Mouse (Mus musculus) forebrain, embryonic 12.5 days (tissue): ENCODE measurements around the gene Arl6ip1. TPM values are rescaled to one million over a fixed set of nuclear protein-coding genes. Genes with fewer than 3 reads are reported as not detected.
"Not testable (repeated sequence)": the region's sequence is repeated elsewhere in the genome, so short reads cannot be mapped to it uniquely, and the experiment has no call there.

Source experiments
- ATAC-seq: fragments of 200-750 bp; cut with Nextera tagmentation; 2 replicates; pipeline ENCODE4 v1.8.0; 2017; ENCODE audit warnings: moderate TSS enrichment; ENCODE audit not compliant: low FRiP score
- H3K27ac ChIP-seq: fragments of 300-500 bp; sonication (generic); 2 replicates; pipeline ENCODE4 v1.5.1; 2016; ENCODE audit warnings: mild to moderate bottlenecking
- H3K27me3 ChIP-seq: fragments of 300-500 bp; sonication (generic); 2 replicates; pipeline ENCODE4 v1.6.1; 2016; ENCODE audit warnings: mild to moderate bottlenecking
- H3K36me3 ChIP-seq: fragments of 300-500 bp; sonication (generic); replicated peaks from 2 replicates; pipeline ENCODE4 v1.6.1; 2016; ENCODE audit warnings: mild to moderate bottlenecking
- H3K4me1 ChIP-seq: fragments of 300-500 bp; sonication (generic); 2 replicates; pipeline ENCODE4 v1.6.1; 2016
- H3K4me2 ChIP-seq: fragments of 300-500 bp; sonication (generic); 2 replicates; pipeline ENCODE4 v1.6.1; 2016; ENCODE audit warnings: mild to moderate bottlenecking, moderate library complexity
- H3K4me3 ChIP-seq: fragments of 300-500 bp; sonication (generic); replicated peaks from 2 replicates; pipeline ENCODE4 v1.5.1; 2016; ENCODE audit warnings: mild to moderate bottlenecking
- H3K9ac ChIP-seq: fragments of 300-500 bp; sonication (generic); 2 replicates; pipeline ENCODE4 v1.6.1; 2016; ENCODE audit warnings: mild to moderate bottlenecking
- H3K9me3 ChIP-seq: fragments of 300-500 bp; sonication (generic); 2 replicates; pipeline ENCODE4 v1.6.1; 2016
- WGBS: fragments of 180-500 bp; shearing (Covaris S2); methylation state at CpG from one replicate; pipeline ENCODE4 v1.1.7; 2016; 5-methylcytosine and 5-hydroxymethylcytosine counted together
- polyA plus RNA-seq: library from polyadenylated mRNA; unstranded; fragments of >200 nt; fragmentation: Nextera tagmentation; extraction: Ambion mirVana; gene quantifications from 2 replicates; pipeline ENCODE4 v1.2.1, GENCODE M21; 2016

The Arl6ip1 gene
- 624 and 683 TPM in 2 replicates for polyA plus RNA-seq

DNA sequence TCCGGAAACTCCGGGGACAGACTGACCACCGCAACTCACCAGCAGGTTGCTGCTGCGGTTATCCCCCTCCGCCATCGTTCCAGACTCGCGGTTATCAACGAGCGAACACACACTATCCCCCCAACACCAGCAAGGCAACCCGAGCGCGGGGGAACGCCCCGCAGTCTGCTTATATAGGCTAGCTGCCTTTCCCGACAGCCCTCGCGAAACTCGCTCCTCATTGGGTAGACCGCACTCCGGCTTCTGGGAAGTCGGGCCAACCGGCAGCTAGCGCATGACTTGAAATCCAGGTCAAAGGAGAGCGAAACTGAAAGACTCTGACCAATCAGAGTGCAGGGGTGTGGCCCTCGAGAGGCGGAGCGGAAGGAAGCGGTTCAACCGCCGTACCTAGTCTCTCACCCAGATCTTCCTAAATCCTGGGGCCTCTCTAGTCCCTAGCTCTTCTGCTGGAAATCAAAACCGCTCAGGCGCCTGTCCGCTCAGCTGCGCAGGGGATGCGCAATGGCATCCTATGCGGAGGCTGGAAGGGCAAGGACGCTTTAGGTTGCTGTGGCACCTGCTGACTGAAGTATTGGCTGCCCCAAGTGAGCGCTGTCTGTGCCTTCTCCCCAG lies at the start of gene Arl6ip1:
Arl6ip1 (minus strand) TSS at position 233 of the 612 bp plus-strand sequence.
- peak within 1 kb of the TSS; percentile 75 for H3K4me3 ChIP-seq
- no peaks in the 10 kb centered on the region for H3K9me3 ChIP-seq
- peak; percentile 99 for ATAC-seq
- peak within 1 kb of the TSS; percentile 91 for H3K27ac ChIP-seq
- peaks cover 26% of the 10 kb centered on the region for H3K4me1 ChIP-seq
- H3K27me3 ChIP-seq: no peaks in the 10 kb centered on the region
- H3K36me3 ChIP-seq: peaks cover 19% of the 10 kb centered on the region
- H3K9ac ChIP-seq: peak within 1 kb of the TSS; percentile 85
- WGBS: under 1% methylated on average over 39 of the region's 39 CpGs
- peak within 1 kb of the TSS; percentile 69 for H3K4me2 ChIP-seq

DNA sequence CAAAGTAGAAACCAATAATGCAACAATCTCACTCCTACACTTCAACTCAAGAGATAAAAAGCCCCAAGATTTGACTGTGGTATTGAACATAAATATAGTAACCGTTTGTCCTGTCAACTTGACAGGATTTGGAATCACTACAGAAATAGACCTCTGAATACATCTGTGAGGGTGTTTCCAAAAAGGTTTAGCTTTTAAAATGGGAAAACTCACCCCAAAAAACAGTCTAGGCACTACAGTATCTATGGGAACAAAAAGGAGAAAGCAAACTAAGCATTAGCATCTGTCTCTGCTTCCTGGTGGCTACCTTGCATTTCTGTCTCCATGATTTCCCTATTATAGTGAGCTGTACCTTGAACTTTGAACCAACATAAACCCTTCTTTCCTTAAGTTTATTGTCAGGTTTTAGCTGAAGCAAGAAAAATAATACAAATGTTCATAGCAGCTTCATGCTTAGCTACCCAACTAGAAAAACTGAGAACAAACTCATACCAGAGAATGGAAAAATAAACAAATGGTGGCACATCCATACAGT lies 46.4 kb upstream of the Arl6ip1 start:
- no peaks in the 10 kb centered on the region for H3K27me3 ChIP-seq
- H3K4me3 ChIP-seq: no peak overlapping the region
- no peak overlapping the region for H3K9ac ChIP-seq
- H3K36me3 ChIP-seq: peaks cover 49% of the 10 kb centered on the region
- no peak overlapping the region for H3K27ac ChIP-seq
- no peaks in the 10 kb centered on the region for H3K9me3 ChIP-seq
- no peak for ATAC-seq
- WGBS: 93% methylated on average over 1 of the region's 1 CpGs
- no peak overlapping the region for H3K4me2 ChIP-seq
- H3K4me1 ChIP-seq: no peaks in the 10 kb centered on the region

DNA sequence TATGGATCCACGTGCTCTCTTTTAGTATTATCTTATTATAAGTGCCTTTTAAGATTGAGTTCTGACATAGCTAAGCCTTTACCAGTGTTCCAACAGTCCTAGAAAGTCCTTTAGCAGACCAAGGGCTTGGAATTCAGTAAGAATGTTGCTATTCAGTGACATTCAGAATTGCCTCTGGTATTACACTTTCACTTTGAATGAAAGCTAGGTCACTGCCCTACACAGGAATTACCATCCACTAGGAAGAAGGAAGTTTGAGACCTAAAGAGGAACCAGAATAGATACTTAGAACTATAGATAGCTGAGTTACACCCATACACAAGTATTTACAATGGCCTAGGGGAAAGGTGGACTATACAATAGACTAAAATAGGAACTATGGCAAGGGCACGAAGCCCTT lies 40.7 kb upstream of the Arl6ip1 start:
- peaks cover 63% of the 10 kb centered on the region for H3K36me3 ChIP-seq
- H3K27ac ChIP-seq, H3K4me2 ChIP-seq, H3K4me3 ChIP-seq, H3K9ac ChIP-seq, H3K9me3 ChIP-seq, H3K27me3 ChIP-seq, ATAC-seq, H3K4me1 ChIP-seq: not testable (repeated sequence)
- 89% methylated on average over 2 of the region's 2 CpGs for WGBS

DNA sequence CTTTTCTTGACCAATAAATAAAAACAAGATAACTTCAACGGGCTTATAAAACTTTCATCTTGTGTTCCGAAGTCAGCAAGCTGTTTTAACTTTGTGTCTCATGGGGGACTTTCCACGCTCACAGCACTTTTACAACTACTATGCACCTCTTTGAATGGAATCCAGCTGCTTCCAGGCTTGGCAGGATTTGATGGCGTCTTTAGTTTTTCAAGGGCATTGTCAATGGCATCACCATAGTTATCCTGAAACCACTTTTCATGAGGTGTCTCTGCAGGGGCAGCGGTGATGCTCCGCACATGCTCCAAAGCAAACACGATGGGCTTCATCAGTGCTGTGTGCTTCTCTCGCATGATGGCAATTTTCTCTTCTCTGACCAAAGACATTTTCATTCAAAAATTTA lies 33.5 kb upstream of the Arl6ip1 start:
- 97% methylated on average over 8 of the region's 8 CpGs for WGBS
- Histone ChIP-seq H3K4me2 (no peak overlapping the region), H3K9me3 (no peaks in the 10 kb centered on the region), H3K27ac (no peak overlapping the region), H3K27me3 (no peaks in the 10 kb centered on the region), H3K4me1 (no peaks in the 10 kb centered on the region), H3K36me3 (peaks cover 47% of the 10 kb centered on the region), H3K9ac (no peak overlapping the region), H3K4me3 (no peak overlapping the region)
- ATAC-seq: no peak

DNA sequence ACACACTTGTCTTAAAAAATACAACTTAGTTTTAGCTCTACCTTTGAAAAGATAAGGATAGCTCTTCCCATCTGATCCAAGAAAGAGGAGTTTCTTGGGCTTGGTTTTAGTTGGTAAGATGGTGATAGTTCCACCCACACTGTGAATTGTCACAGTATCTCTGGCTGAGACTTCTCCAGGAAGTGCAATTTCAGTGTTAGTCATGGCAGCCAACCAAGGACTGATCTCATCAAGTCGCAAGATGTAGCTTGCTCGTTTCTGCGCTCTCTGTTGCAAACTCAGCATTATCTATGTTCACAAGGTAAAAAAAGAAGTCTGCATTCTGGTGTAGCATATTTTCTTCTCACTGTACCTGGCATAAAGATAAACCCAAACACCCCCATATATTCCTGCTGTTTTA lies 30.7 kb upstream of the Arl6ip1 start:
- Histone ChIP-seq H3K9ac (no peak overlapping the region), H3K4me2 (no peak overlapping the region), H3K9me3 (no peaks in the 10 kb centered on the region), H3K27ac (no peak overlapping the region), H3K4me3 (no peak overlapping the region), H3K36me3 (peaks cover 50% of the 10 kb centered on the region), H3K4me1 (no peaks in the 10 kb centered on the region), H3K27me3 (no peaks in the 10 kb centered on the region)
- 96% methylated on average over 3 of the region's 3 CpGs for WGBS
- no peak for ATAC-seq

GRCm38 (mm10) chr7:118156461-118156860 lies 27.0 kb upstream of the Arl6ip1 start:
- H3K9ac ChIP-seq: no peak overlapping the region
- ATAC-seq: no peak
- H3K27me3 ChIP-seq: no peaks in the 10 kb centered on the region
- peaks cover 79% of the 10 kb centered on the region for H3K36me3 ChIP-seq
- 93% methylated on average over 7 of the region's 7 CpGs for WGBS
- H3K4me2 ChIP-seq: no peak overlapping the region
- no peaks in the 10 kb centered on the region for H3K4me1 ChIP-seq
- H3K9me3 ChIP-seq: no peaks in the 10 kb centered on the region
- H3K27ac ChIP-seq: no peak overlapping the region
- no peak overlapping the region for H3K4me3 ChIP-seq

- Histone ChIP-seq H3K27ac (no peak overlapping the region), H3K27me3 (no peaks in the 10 kb centered on the region), H3K4me3 (no peak overlapping the region), H3K9me3 (no peaks in the 10 kb centered on the region), H3K4me1 (no peaks in the 10 kb centered on the region), H3K36me3 (peaks cover 74% of the 10 kb centered on the region), H3K9ac (no peak overlapping the region), H3K4me2 (no peak overlapping the region)
- 95% methylated on average over 6 of the region's 6 CpGs for WGBS
- no peak for ATAC-seq
Measured at GRCm38 (mm10) chr7:118154150-118154549, 24.7 kb upstream of the Arl6ip1 start.

GRCm38 (mm10) chr7:118143602-118144001 lies 14.1 kb upstream of the Arl6ip1 start:
- Histone ChIP-seq H3K9me3 (no peaks in the 10 kb centered on the region), H3K27ac (no peak overlapping the region), H3K9ac (no peak overlapping the region), H3K36me3 (peaks cover 70% of the 10 kb centered on the region), H3K4me2 (no peak overlapping the region), H3K4me1 (no peaks in the 10 kb centered on the region), H3K4me3 (no peak overlapping the region), H3K27me3 (no peaks in the 10 kb centered on the region)
- no peak for ATAC-seq
- WGBS: 82% methylated on average over 3 of the region's 3 CpGs

GRCm38 (mm10) chr7:118143123-118143522 lies 13.7 kb upstream of the Arl6ip1 start:
- WGBS: 95% methylated on average over 4 of the region's 4 CpGs
- Histone ChIP-seq H3K4me3 (no peak overlapping the region), H3K9me3 (no peaks in the 10 kb centered on the region), H3K9ac (no peak overlapping the region), H3K36me3 (peaks cover 66% of the 10 kb centered on the region), H3K4me1 (no peaks in the 10 kb centered on the region), H3K27me3 (no peaks in the 10 kb centered on the region), H3K4me2 (no peak overlapping the region), H3K27ac (no peak overlapping the region)
- no peak for ATAC-seq

- H3K9ac ChIP-seq: no peak overlapping the region
- H3K4me1 ChIP-seq: no peaks in the 10 kb centered on the region
- H3K4me2 ChIP-seq: no peak overlapping the region
- H3K27ac ChIP-seq: no peak overlapping the region
- H3K9me3 ChIP-seq: no peaks in the 10 kb centered on the region
- peaks cover 74% of the 10 kb centered on the region for H3K36me3 ChIP-seq
- H3K4me3 ChIP-seq: no peak overlapping the region
- ATAC-seq: no peak
- no peaks in the 10 kb centered on the region for H3K27me3 ChIP-seq
- WGBS: 96% methylated on average over 7 of the region's 7 CpGs
Measured at GRCm38 (mm10) chr7:118141271-118141670, 11.8 kb upstream of the Arl6ip1 start.

DNA sequence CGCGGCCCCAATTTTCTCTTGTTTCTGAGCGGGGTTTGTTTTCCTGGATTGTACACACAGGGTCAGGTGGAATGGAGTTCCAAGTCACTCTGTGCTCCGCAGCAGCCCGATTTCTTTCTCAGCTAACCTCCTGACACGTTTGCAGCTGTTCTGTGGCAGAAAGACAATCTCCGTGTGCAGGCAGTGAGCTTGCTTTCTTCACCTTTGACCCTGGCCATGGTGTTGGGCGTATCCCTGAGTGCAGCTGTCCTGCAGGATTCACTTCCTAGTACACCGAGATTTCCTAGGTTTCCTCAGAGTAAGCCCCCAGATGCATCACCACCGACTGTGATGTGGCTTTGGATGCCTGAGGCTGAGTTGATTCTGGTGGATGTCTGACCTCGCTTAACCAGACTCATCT lies 5.7 kb upstream of the Arl6ip1 start:
- Histone ChIP-seq H3K27me3 (no peaks in the 10 kb centered on the region), H3K4me2 (no peak overlapping the region), H3K4me1 (no peaks in the 10 kb centered on the region), H3K4me3 (no peak overlapping the region), H3K36me3 (peaks cover 48% of the 10 kb centered on the region), H3K9me3 (no peaks in the 10 kb centered on the region), H3K9ac (no peak overlapping the region), H3K27ac (no peak overlapping the region)
- 83% methylated on average over 11 of the region's 11 CpGs for WGBS
- ATAC-seq: no peak

DNA sequence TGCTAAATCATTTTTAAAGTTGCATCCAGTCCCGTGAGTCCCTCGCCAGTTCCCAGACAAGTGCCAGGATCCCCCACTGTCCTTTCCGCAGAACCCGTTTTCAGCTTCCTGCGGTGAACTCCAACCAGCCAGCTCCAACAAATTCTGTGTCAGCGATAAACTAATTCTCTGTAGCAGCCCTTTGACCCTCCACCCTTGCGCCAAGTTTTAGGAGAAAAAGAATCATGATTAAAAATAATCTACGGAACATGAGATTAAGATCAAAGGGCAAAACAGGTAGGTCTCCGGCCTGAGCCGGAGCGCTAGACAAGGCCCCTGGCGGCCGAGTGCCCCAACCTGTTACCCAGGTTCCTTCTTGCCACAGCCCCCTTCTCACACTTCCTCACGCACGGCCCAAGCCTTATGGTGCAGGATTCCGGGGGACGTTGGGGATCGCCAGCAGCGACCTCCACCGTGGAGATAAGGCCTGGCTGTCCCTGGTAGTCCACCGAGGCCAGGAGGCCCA lies 485 bp downstream of the Arl6ip1 start:
- Histone ChIP-seq H3K4me2 (peak overlapping the region; percentile 69), H3K27ac (peak overlapping the region; percentile 91), H3K9ac (peak overlapping the region; percentile 85), H3K27me3 (no peaks in the 10 kb centered on the region), H3K36me3 (peaks cover 23% of the 10 kb centered on the region), H3K9me3 (no peaks in the 10 kb centered on the region), H3K4me3 (peak overlapping the region; percentile 75), H3K4me1 (peaks cover 28% of the 10 kb centered on the region)
- ATAC-seq: peak; percentile 82
- under 1% methylated on average over 21 of the region's 21 CpGs for WGBS
